Mouse (Mus musculus): ENCODE results near the gene C2cd4c.
A peak's percentile ranks its signal among the peaks of the same experiment; 100 is the strongest.

C2cd4c gene

GRCm38 (mm10) chr10:79612192-79613135 is 1.4 kb downstream of the C2cd4c start:
- peak; percentile 21 for DNase-seq

DNA sequence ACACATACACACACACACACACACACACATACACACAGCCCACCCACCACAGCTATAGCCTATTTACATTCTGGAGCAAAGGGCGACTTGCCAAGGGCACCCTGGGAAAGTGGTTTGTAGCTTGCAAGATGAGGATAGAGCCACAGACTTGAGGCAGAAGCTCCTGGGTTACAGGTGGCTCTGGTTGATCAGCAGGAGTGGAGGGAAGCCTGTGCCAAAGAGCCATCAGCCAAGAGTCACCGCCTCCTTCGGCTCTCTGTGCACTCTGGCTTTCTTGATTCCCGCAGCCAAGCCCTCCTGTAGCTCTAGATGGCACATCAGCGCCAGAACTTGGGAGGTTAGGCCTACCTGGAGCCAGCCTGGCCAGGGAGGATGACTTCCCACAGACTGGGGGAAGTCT is 2.5 kb downstream of the C2cd4c start:
- no peak for DNase-seq

DNA sequence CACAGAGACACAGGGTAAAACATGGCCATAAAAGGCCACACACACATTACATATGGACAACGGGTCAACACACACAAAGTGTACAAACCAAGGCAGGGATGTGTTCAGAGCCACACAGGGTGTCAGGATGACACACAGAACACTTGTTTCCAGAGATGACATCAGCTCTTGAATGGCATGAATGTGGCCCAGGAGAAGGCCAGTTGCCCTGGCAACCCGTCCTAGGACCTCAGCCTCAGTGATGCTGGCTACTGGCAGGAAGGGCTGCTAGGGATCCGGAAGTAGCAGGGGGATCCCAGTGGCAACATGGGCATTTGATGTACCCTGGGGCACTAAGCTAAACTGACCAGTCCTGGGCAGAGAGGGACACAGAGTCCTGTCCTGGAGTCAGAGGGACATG is 4.5 kb downstream of the C2cd4c start:
- DNase-seq, result no peak

- no peak for DNase-seq
These were observed 5.9 kb downstream of the C2cd4c start for GRCm38 (mm10) chr10:79607892-79608291.

GRCm38 (mm10) chr10:79606537-79606936 is 7.3 kb downstream of the C2cd4c start:
- DNase-seq, result no peak

DNA sequence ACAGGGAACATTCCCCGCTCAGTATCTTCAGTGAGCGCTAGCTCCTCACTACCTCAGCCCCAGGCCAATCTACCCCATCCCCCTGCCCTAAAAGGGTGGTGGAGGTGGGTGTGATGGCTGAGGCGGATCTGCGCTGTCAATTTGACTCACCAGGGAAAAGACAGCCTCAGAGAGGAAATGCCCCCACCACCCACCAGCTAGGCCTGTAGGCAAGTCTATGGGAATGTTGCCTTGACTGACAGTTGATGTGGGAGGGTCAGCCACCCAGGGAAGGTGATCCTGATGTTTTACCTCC is 15.9 kb downstream of the C2cd4c start:
- no peak for DNase-seq

- no peak for DNase-seq
These were observed 16.5 kb downstream of the C2cd4c start for GRCm38 (mm10) chr10:79597051-79597935.

DNA sequence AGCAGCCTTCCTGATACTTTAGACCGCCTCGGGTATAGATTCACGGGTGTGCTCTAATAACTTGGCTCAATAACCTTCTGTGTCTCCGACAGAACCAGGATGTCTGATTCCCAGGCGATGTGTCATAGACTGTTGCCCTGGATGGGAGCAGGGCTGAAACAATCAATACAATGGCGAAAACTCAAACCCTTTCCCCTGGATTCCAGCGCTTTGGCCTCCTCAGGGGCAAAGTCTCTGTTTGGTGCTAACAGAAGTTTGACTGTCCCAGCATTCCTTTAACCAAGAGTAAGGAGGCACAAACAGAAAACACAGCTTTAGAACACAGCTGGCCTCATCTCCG is 18.3 kb downstream of the C2cd4c start:
- DNase-seq, result no peak

DNA sequence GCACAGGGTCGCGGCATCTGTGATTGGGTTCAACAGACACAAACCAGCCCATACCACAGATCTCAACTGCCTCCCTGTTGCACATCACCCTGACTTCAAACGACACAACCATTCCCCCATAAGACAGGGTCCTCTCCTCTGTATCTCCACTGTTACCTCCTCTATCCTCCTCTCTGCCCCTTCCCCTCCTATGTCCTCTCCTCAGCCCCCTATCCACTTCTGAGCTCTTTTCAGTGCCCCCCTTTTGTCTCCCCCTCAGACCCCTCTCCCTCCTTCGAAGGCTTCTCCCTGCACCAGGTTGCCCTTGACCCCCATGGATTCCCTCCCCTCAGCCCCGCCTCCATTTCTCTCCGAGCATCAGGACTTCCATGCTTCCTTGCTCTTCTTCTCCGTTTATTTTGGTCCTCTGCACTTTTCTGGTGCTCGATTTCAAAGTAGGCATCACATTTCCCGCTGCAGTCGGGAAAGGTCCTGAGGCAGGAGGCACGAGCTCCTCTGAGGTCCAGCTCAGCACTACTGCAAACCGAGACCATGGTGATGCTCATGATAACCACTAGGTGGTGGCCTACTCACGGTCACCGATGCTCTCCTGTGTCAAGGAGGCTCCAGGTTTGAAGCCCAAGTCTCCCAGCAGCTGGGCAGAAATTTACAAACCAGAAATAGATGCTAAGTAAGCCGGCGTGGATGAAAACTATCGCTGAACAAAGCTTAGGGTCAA is 18.8 kb downstream of the C2cd4c start:
- peak; percentile 64 for DNase-seq

GRCm38 (mm10) chr10:79594111-79594510 is 19.7 kb downstream of the C2cd4c start:
- DNase-seq, result no peak

DNA sequence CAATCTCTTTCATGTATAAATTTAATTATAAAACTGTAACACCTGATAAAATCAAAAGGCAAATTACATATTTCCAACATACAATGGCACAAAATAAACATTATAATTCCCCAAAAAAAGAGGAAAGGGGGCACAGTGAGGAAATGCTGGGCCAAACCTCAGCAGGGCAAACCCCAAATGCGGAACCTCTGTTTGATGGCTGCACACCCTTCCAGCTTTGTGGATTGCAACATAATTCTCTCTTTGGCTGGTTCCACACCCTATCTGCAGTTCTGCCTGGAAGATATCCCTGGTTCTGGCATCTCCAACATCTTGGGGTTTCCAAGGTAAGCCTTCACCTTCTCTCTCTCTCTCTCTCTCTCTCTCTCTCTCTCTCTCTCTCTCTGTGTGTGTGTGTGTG is 23.1 kb downstream of the C2cd4c start:
- no peak for DNase-seq

DNA sequence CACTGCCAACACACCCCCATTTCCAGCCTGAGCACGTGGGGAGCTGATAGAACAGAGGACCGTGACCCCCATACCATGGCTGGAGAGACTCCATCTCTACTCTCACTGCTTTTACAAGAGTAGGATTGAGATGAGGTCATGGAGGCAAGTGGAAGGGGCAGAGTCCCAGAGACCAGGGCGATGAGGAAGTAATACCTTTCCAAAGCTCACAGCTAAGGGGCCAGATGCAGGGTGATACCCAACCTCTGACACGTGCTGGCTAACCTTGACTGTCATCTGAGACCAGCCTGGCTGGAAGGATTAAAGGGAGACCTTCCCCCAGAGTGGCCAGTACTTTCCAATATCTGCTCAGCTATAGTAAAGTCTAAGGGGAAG is 26.1 kb downstream of the C2cd4c start:
- no peak for DNase-seq

DNA sequence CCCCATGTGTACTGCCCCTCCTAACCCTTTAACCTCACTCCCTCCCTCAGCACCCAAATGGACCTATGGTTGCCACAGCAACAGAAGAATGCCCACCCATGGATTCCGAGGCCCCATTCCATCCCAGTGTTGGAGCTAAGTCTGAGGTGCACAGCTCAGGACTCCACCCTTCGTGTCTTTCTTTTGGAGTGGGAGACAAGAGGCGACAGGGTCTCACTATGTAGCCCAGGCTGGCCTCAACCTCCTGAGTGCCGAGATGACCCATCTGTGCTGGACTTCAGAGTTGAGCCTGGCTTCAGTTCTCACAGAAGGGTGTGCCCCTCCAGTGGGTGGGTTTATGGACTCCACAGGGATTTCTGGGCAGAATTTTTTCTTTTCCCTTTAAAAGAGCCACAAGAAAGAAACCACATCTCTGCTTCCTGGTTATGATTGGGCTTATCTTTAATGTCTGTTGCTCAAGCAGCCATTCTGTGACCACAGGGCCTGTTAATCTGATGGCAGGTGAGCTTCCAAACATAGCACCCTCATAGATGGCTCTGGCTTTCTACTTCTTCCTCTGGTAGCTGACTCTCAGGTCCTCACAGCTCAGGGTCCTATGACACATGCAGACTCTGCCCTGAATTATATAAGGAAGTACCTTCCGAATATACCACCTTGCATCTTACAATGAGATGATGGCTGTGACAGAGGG is 26.6 kb downstream of the C2cd4c start, which contains the start of gene Theg:
Gene Theg (minus strand): TSS at position 271 of the 691 bp plus-strand sequence.
- DNase-seq, result no peak

- DNase-seq, result no peak
These were observed 27.6 kb downstream of the C2cd4c start for GRCm38 (mm10) chr10:79586243-79586642.

DNA sequence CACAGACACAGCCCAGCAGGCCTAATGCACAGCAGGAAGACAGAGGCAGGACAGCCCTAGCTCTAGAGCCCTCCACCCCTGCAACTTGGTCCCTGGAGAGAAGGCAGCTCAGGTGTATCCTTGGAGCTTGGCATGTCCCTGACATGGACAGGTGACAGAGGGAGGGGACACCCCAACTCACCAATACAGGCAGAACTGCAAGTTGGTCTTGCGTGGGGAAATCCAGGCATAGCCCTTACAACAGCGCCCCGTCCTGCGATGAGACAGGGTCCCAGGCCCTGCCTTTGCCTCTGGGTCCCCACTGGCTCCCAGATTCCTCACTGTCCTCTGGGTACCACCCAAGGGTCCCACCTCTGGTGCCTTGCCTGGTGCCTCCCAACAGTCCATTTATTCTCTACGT is 28.1 kb downstream of the C2cd4c start:
- no peak for DNase-seq

GRCm38 (mm10) chr10:79585136-79585535 is 28.7 kb downstream of the C2cd4c start:
- DNase-seq, result no peak

GRCm38 (mm10) chr10:79584426-79584825 is 29.4 kb downstream of the C2cd4c start:
- DNase-seq, result no peak

DNA sequence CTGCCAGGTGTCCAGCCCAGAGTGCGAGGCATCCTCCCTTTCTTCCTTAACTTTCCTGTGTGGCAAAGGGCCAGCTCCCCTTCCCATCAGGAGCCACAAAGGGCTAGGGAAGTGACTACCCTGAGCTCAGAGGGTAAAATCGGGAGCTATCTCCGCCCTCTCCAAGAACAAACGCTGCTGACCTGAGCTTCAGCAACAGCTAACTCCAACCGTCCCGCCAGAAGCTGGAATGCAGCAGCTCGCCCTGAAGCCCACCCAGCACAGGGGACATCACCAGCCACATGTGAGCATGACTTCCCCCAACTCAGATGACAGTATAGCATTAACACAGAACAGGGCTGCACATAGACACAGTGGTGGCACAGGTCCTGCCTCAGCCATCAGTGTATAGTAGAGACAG is 29.8 kb downstream of the C2cd4c start:
- DNase-seq, result no peak

- DNase-seq, result no peak
These were observed 32.3 kb downstream of the C2cd4c start for GRCm38 (mm10) chr10:79581501-79581900.

DNA sequence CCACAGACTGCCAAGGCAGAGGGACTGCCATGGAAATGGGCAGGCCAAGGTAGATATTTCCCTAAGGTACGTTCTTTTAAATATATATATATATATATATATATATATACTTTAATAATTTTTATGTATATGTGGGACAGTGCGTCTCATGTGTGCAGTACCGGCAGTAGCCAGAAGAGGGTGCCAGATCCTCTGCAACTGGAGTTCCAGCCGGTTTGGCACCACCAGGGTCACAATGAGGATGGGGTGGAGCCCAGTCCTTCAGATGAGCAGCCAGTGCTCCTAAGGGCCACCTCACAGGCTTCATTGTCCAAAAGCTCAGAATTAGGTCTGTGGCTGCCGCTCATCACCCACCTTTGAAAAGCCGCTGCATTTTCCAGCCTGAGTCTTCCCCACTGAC is 33.0 kb downstream of the C2cd4c start:
- peak; percentile 46 for DNase-seq

DNA sequence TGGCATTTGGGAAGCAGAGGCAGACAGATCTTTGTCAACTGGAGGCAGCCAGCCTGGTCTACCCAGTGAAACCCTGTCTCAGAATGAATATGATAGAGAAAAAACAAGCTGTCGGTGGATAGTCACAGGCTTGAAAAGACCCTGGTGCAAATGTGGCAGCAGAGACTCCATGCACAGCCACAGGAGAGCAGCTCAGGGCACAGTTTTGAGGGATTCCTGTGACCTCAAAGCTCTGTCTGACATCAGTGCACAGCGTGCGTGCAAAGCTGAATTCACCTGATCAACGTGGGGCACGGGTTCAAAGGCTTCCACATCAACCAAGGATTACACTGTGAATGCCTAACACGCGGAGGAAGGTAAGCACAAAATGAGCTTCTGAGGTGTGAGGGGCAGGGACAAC is 33.5 kb downstream of the C2cd4c start:
- no peak for DNase-seq

GRCm38 (mm10) chr10:79579781-79580180 is 34.0 kb downstream of the C2cd4c start:
- no peak for DNase-seq

GRCm38 (mm10) chr10:79578891-79579290 is 34.9 kb downstream of the C2cd4c start:
- DNase-seq, result no peak
